Mouse (Mus musculus): ENCODE data around the gene Zfp366. TPM values are rescaled to one million over a fixed set of nuclear protein-coding genes. Genes with fewer than 3 reads are reported as not detected.
A peak's percentile ranks its signal among the peaks of the same experiment; 100 is the strongest.

The Zfp366 gene
- polyA plus RNA-seq, 1 experiment from 2014 or later, result 0.49 TPM

- Histone ChIP-seq H3K4me2 (no peak overlapping the region), H3K4me3 (replicated peaks) (no peak overlapping the region), H3K27ac (peak overlapping the region; percentile 66), H3K9me3 (no peaks in the 10 kb centered on the region), H3K9ac (replicated peaks) (no peak overlapping the region), H3K36me3 (no peaks in the 10 kb centered on the region), H3K4me1 (replicated peaks) (peaks cover 33% of the 10 kb centered on the region), H3K27me3 (no peaks in the 10 kb centered on the region)
- WGBS, result 8% methylated on average over 7 of the region's 7 CpGs
- ATAC-seq (ENCODE audit: insufficient number of reproducible peaks, insufficient read depth, low FRiP score, low TSS enrichment, low read depth), result no peak
Measured at GRCm38 (mm10) chr13:99239161-99239530, 54.5 kb downstream of the Zfp366 start.

GRCm38 (mm10) chr13:99239741-99240140, 55.1 kb downstream of the Zfp366 start:
- H3K4me2 ChIP-seq, result no peak overlapping the region
- ATAC-seq (ENCODE audit: insufficient number of reproducible peaks, insufficient read depth, low FRiP score, low TSS enrichment, low read depth), result no peak
- H3K4me3 ChIP-seq (replicated peaks), result no peak overlapping the region
- no peaks in the 10 kb centered on the region for H3K36me3 ChIP-seq
- peaks cover 35% of the 10 kb centered on the region for H3K4me1 ChIP-seq (replicated peaks)
- H3K9ac ChIP-seq (replicated peaks), result no peak overlapping the region
- H3K9me3 ChIP-seq, result no peaks in the 10 kb centered on the region
- H3K27ac ChIP-seq, result peak overlapping the region; percentile 51; the same call in 1 of the 2 replicates
- no peaks in the 10 kb centered on the region for H3K27me3 ChIP-seq
- 21% methylated on average over 6 of the region's 6 CpGs for WGBS

DNA sequence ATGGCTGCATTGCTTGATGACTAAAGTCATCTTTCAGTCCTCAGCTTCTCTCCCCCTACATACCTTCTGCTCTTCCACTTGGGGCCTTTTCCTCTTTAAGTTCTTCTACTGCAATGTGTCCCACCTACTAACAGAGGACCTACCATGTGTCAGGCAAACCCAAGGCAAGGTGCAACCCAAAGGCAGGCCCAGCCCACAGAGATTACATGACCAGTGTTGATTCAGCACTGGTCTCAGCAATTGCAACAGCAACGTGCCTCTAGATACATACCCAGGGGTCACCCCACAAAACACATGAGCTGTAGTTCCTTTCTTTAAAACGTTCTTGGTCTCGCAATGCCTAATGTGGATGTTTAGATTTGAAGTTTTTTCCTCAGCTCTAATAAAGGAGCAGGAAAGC, 57.4 kb downstream of the Zfp366 start:
- peaks cover 41% of the 10 kb centered on the region for H3K4me1 ChIP-seq (replicated peaks)
- ATAC-seq (ENCODE audit: insufficient number of reproducible peaks, insufficient read depth, low FRiP score, low TSS enrichment, low read depth), result no peak
- 85% methylated on average over 3 of the region's 3 CpGs for WGBS

GRCm38 (mm10) chr13:99242895-99243294, 58.3 kb downstream of the Zfp366 start:
- Histone ChIP-seq H3K4me1 (replicated peaks) (peaks cover 41% of the 10 kb centered on the region), H3K9me3 (no peaks in the 10 kb centered on the region), H3K9ac (replicated peaks) (no peak overlapping the region), H3K36me3 (no peaks in the 10 kb centered on the region), H3K4me2 (no peak overlapping the region), H3K4me3 (replicated peaks) (no peak overlapping the region), H3K27me3 (no peaks in the 10 kb centered on the region), H3K27ac (no peak overlapping the region)
- no peak for ATAC-seq (ENCODE audit: insufficient number of reproducible peaks, insufficient read depth, low FRiP score, low TSS enrichment, low read depth)
- 83% methylated on average over 4 of the region's 4 CpGs for WGBS

More for the DNA sequence above, 57.4 kb downstream of the Zfp366 start:
- Histone ChIP-seq H3K27ac (no peak overlapping the region), H3K4me3 (replicated peaks) (no peak overlapping the region), H3K9ac (replicated peaks) (no peak overlapping the region), H3K4me2 (no peak overlapping the region), H3K9me3 (no peaks in the 10 kb centered on the region), H3K36me3 (no peaks in the 10 kb centered on the region), H3K27me3 (no peaks in the 10 kb centered on the region)

DNA sequence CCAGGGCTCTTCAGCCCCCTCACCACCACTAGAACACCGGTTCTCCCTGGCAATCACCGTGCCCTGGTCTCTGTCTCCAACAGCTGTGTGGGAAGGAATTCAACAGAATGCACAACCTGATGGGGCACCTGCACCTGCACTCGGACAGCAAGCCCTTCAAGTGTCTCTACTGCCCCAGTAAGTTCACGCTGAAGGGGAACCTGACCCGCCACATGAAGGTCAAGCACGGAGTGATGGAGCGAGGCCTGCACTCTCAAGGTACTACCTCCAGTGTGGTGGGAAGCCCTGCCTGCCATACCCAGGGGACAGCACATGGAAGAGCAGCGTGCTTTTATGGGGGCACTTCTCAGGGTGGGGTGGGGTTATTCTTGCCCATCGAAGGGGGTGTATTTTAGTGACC, 59.2 kb downstream of the Zfp366 start:
- H3K4me3 ChIP-seq (replicated peaks), result no peak overlapping the region
- H3K36me3 ChIP-seq, result no peaks in the 10 kb centered on the region
- no peaks in the 10 kb centered on the region for H3K9me3 ChIP-seq
- no peak overlapping the region for H3K9ac ChIP-seq (replicated peaks)
- peaks cover 34% of the 10 kb centered on the region for H3K4me1 ChIP-seq (replicated peaks)
- H3K27me3 ChIP-seq, result no peaks in the 10 kb centered on the region
- no peak overlapping the region for H3K4me2 ChIP-seq
- H3K27ac ChIP-seq, result no peak overlapping the region
- WGBS, result 87% methylated on average over 9 of the region's 9 CpGs
- no peak for ATAC-seq (ENCODE audit: insufficient number of reproducible peaks, insufficient read depth, low FRiP score, low TSS enrichment, low read depth)

- Histone ChIP-seq H3K4me1 (replicated peaks) (peaks cover 28% of the 10 kb centered on the region), H3K36me3 (no peaks in the 10 kb centered on the region), H3K27ac (no peak overlapping the region), H3K9me3 (no peaks in the 10 kb centered on the region), H3K9ac (replicated peaks) (no peak overlapping the region), H3K4me3 (replicated peaks) (no peak overlapping the region), H3K4me2 (no peak overlapping the region), H3K27me3 (no peaks in the 10 kb centered on the region)
- no peak for ATAC-seq (ENCODE audit: insufficient number of reproducible peaks, insufficient read depth, low FRiP score, low TSS enrichment, low read depth)
- 42% methylated on average over 6 of the region's 6 CpGs for WGBS
Measured at GRCm38 (mm10) chr13:99244471-99244870, 59.8 kb downstream of the Zfp366 start.

DNA sequence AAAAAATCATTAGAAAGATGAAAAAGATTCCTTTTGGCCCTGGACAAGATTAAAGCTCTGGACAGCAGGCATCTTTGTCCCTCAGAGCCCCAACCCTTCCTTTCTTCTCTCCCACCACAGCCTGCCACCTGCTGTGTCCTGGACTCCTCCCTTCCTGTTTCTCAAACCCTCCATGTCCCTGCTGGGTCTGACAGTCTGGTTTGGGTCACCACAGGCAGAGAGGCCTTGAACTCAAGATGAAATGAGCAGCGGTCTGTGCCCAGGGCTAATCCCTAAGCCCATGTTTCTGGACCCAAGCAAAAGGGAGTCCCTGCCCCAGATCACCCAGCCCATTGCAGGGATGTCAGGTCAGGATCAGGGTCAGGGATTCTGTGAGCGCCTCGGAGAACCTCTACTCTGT, 60.3 kb downstream of the Zfp366 start:
- no peak overlapping the region for H3K9ac ChIP-seq (replicated peaks)
- no peaks in the 10 kb centered on the region for H3K27me3 ChIP-seq
- no peak overlapping the region for H3K27ac ChIP-seq
- H3K4me1 ChIP-seq (replicated peaks), result peaks cover 23% of the 10 kb centered on the region
- no peak overlapping the region for H3K4me2 ChIP-seq
- no peak for ATAC-seq (ENCODE audit: insufficient number of reproducible peaks, insufficient read depth, low FRiP score, low TSS enrichment, low read depth)
- no peaks in the 10 kb centered on the region for H3K9me3 ChIP-seq
- whole genome bisulfite sequencing, result 39% methylated on average over 3 of the region's 3 CpGs
- no peaks in the 10 kb centered on the region for H3K36me3 ChIP-seq
- H3K4me3 ChIP-seq (replicated peaks), result no peak overlapping the region

DNA sequence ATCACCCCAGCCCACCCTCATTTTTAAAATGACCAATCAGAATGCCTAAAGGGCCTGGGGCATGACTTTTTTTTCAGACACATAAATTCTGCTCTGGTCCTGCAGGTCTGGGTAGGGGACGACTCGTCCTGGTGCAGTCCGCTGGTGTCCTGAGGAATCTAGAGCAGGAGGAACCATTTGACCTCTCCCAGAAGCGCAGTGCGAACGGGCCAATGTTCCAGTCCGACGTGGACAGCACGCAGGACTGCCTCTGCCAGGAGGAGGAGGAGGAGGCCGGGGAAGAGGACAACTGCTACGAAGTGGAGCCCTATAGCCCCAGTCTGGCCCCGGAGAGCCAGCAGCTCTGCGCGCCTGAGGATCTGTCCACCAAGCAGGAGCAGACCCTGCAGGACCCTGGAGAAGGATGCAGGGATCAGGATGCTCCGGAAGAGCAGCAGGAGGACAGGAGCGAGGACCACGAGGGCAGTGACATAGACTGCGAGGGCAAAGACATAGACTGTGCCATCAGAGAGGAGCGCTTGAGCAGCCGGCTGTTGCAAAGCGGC, 61.4 kb downstream of the Zfp366 start:
- 75% methylated on average over 21 of the region's 21 CpGs for WGBS

GRCm38 (mm10) chr13:99250806-99251205, 66.2 kb downstream of the Zfp366 start:
- Histone ChIP-seq H3K9ac (replicated peaks) (no peak overlapping the region), H3K4me2 (no peak overlapping the region), H3K36me3 (no peaks in the 10 kb centered on the region), H3K4me3 (replicated peaks) (no peak overlapping the region), H3K9me3 (peaks cover 7% of the 10 kb centered on the region; the same call in 1 of the 2 replicates), H3K27ac (no peak overlapping the region), H3K27me3 (no peaks in the 10 kb centered on the region), H3K4me1 (replicated peaks) (peaks cover 8% of the 10 kb centered on the region; the same call in 1 of the 2 replicates)
- no peak for ATAC-seq (ENCODE audit: insufficient number of reproducible peaks, insufficient read depth, low FRiP score, low TSS enrichment, low read depth)
- WGBS, result 83% methylated on average over 2 of the region's 2 CpGs

More for the DNA sequence above, 61.4 kb downstream of the Zfp366 start:
- Histone ChIP-seq H3K4me3 (replicated peaks) (no peak overlapping the region), H3K27me3 (no peaks in the 10 kb centered on the region), H3K9ac (replicated peaks) (no peak overlapping the region), H3K4me1 (replicated peaks) (peaks cover 13% of the 10 kb centered on the region), H3K4me2 (no peak overlapping the region), H3K9me3 (no peaks in the 10 kb centered on the region), H3K27ac (no peak overlapping the region), H3K36me3 (no peaks in the 10 kb centered on the region)
- no peak for ATAC-seq (ENCODE audit: insufficient number of reproducible peaks, insufficient read depth, low FRiP score, low TSS enrichment, low read depth)

GRCm38 (mm10) chr13:99254215-99254614, 69.6 kb downstream of the Zfp366 start:
- ATAC-seq (ENCODE audit: insufficient number of reproducible peaks, insufficient read depth, low FRiP score, low TSS enrichment, low read depth), result no peak
- Histone ChIP-seq H3K4me1 (replicated peaks) (0 out of 2 replicates have a peak, but pooled peaks cover 4% of the 10 kb centered on the region), H3K36me3 (no peaks in the 10 kb centered on the region), H3K4me2 (no peak overlapping the region), H3K9me3 (peaks cover 7% of the 10 kb centered on the region; the same call in 1 of the 2 replicates), H3K27ac (no peak overlapping the region), H3K27me3 (no peaks in the 10 kb centered on the region), H3K4me3 (replicated peaks) (no peak overlapping the region), H3K9ac (replicated peaks) (no peak overlapping the region)

- Histone ChIP-seq H3K4me3 (replicated peaks) (no peak overlapping the region), H3K27me3 (no peaks in the 10 kb centered on the region), H3K27ac (no peak overlapping the region), H3K9me3 (peaks cover 7% of the 10 kb centered on the region; the same call in 1 of the 2 replicates), H3K9ac (replicated peaks) (no peak overlapping the region), H3K36me3 (no peaks in the 10 kb centered on the region), H3K4me1 (replicated peaks) (peaks cover 8% of the 10 kb centered on the region), H3K4me2 (no peak overlapping the region)
- ATAC-seq (ENCODE audit: insufficient number of reproducible peaks, insufficient read depth, low FRiP score, low TSS enrichment, low read depth), result no peak
- WGBS, result 39% methylated on average over 3 of the region's 3 CpGs
Measured at GRCm38 (mm10) chr13:99254781-99255180, 70.2 kb downstream of the Zfp366 start.

GRCm38 (mm10) chr13:99256916-99257315, 72.3 kb downstream of the Zfp366 start:
- 87% methylated on average over 4 of the region's 4 CpGs for WGBS
- no peak for ATAC-seq (ENCODE audit: insufficient number of reproducible peaks, insufficient read depth, low FRiP score, low TSS enrichment, low read depth)
- no peaks in the 10 kb centered on the region for H3K36me3 ChIP-seq

More at GRCm38 (mm10) chr13:99256916-99257315, 72.3 kb downstream of the Zfp366 start:
- no peak overlapping the region for H3K27ac ChIP-seq
- no peak overlapping the region for H3K9ac ChIP-seq (replicated peaks)
- no peak overlapping the region for H3K4me2 ChIP-seq
- H3K9me3 ChIP-seq, result peaks cover 7% of the 10 kb centered on the region; the same call in 1 of the 2 replicates
- no peaks in the 10 kb centered on the region for H3K27me3 ChIP-seq
- peaks cover 8% of the 10 kb centered on the region for H3K4me1 ChIP-seq (replicated peaks)
- H3K4me3 ChIP-seq (replicated peaks), result no peak overlapping the region
